Mouse (Mus musculus): ENCODE results near the gene Rpsa.

- TF ChIP-seq GATA1 (IDR thresholded peaks at IDR 0.05; ENCODE audit: borderline replicate concordance, low read length) = no peak
- TF ChIP-seq FLI1 (IDR thresholded peaks at IDR 0.05; ENCODE audit: low read length) = no peak
Observed at GRCm38 (mm10) chr9:120134529-120135160, 7.2 kb downstream of the Rpsa start.

All from megakaryocyte, embryonic 14.5 days (primary cell).